Mouse (Mus musculus) heart, embryonic 14.5 days (tissue): ENCODE measurements around the gene Zfp580. TPM values are rescaled to one million over a fixed set of nuclear protein-coding genes. Genes with fewer than 3 reads are reported as not detected.
"Not testable (repeated sequence)": the region's sequence is repeated elsewhere in the genome, so short reads cannot be mapped to it uniquely, and the experiment has no call there.

ENCODE experiments used
- ATAC-seq: fragments of 200-750 bp; cut with Nextera tagmentation; 2 replicates; pipeline ENCODE4 v1.8.0; 2017; ENCODE audit warnings: low read depth, moderate TSS enrichment; ENCODE audit not compliant: insufficient number of reproducible peaks, insufficient read depth, low FRiP score
- H3K27ac ChIP-seq, 2 experiments: fragments of 200-500 bp in 1 of 2; fragments of 300-500 bp in 1 of 2; sonication (generic) in 1 of 2; replicated peaks in 1 of 2; 2 replicates each; pipeline ENCODE4 v1.5.1; 2012 to 2014; ENCODE audit warnings: low read depth in 2 of 2, low read length in 2 of 2, control low read depth in 1 of 2, mild to moderate bottlenecking in 1 of 2, mixed read lengths in 1 of 2; ENCODE audit not compliant: control insufficient read depth in 1 of 2, insufficient read depth in 1 of 2
- H3K27me3 ChIP-seq: fragments of 300-500 bp; sonication (generic); 2 replicates; pipeline ENCODE4 v1.6.1; 2014; ENCODE audit warnings: mild to moderate bottlenecking, low read length, control low read depth; ENCODE audit not compliant: control insufficient read depth, insufficient read depth
- H3K36me3 ChIP-seq: fragments of 300-500 bp; sonication (generic); 2 replicates; pipeline ENCODE4 v1.6.1; 2014; ENCODE audit warnings: mild to moderate bottlenecking, control low read depth, low read length, mixed read lengths; ENCODE audit not compliant: control insufficient read depth, insufficient read depth
- H3K4me1 ChIP-seq, 2 experiments: fragments of 200-500 bp in 1 of 2; fragments of 300-500 bp in 1 of 2; sonication (generic) in 1 of 2; 2 replicates each; pipeline ENCODE4 v1.6.1; 2012 to 2014; ENCODE audit warnings: low read length in 2 of 2, control low read depth in 1 of 2, mixed read lengths in 1 of 2; ENCODE audit not compliant: control insufficient read depth in 2 of 2, insufficient read depth in 2 of 2
- H3K4me2 ChIP-seq: fragments of 300-500 bp; sonication (generic); 2 replicates; pipeline ENCODE4 v1.6.1; 2014; ENCODE audit warnings: mild to moderate bottlenecking, low read length
- H3K4me3 ChIP-seq, 2 experiments: fragments of 200-500 bp in 1 of 2; fragments of 300-500 bp in 1 of 2; sonication (generic) in 1 of 2; 2 replicates each; pipeline ENCODE4 v1.5.1; 2012 to 2014; ENCODE audit warnings: low read length in 2 of 2, mild to moderate bottlenecking in 2 of 2, control low read depth in 1 of 2, low read depth in 1 of 2, moderate library complexity in 1 of 2; ENCODE audit not compliant: control insufficient read depth in 1 of 2, insufficient read depth in 1 of 2
- H3K9ac ChIP-seq: fragments of 300-500 bp; sonication (generic); 2 replicates; pipeline ENCODE4 v1.6.1; 2014; ENCODE audit warnings: mild to moderate bottlenecking, low read length
- H3K9me3 ChIP-seq: fragments of 300-500 bp; sonication (generic); 2 replicates; pipeline ENCODE4 v1.6.1; 2016; ENCODE audit warnings: low read length, control low read depth; ENCODE audit not compliant: control insufficient read depth
- WGBS: fragments of 180-500 bp; shearing (Covaris S2); extraction: QIAGEN DNeasy Blood & Tissue Kit; methylation state at CpG from one replicate; pipeline ENCODE4 v1.1.7; 2014; 5-methylcytosine and 5-hydroxymethylcytosine counted together
- polyA plus RNA-seq: library from polyadenylated mRNA; unstranded; fragments of >200 nt; fragmentation: Nextera tagmentation; extraction: Ambion mirVana; gene quantifications from 2 replicates; pipeline ENCODE4 v1.2.1, GENCODE M21; 2014

The Zfp580 gene
- polyA plus RNA-seq, 1 experiment from 2014 or later, result 22.0 TPM

- H3K27me3 ChIP-seq, result no peaks in the 10 kb centered on the region
- no peak overlapping the region for H3K4me3 ChIP-seq
- H3K4me2 ChIP-seq, result no peak overlapping the region
- H3K4me1 ChIP-seq, result no peaks in the 10 kb centered on the region
- H3K27ac ChIP-seq, result no peak overlapping the region
- no peak overlapping the region for H3K9ac ChIP-seq
- H3K36me3 ChIP-seq, result peaks cover 99% of the 10 kb centered on the region
- ATAC-seq, result no peak
- no peaks in the 10 kb centered on the region for H3K9me3 ChIP-seq
- 44% methylated on average over 1 of the region's 1 CpGs for WGBS
These were observed 22.2 kb downstream of the Zfp580 start for GRCm38 (mm10) chr7:5073586-5073985.

GRCm38 (mm10) chr7:5074984-5075383, 23.6 kb downstream of the Zfp580 start:
- 96% methylated on average over 5 of the region's 5 CpGs for WGBS

GRCm38 (mm10) chr7:5076931-5077330, 25.6 kb downstream of the Zfp580 start:
- no peaks in the 10 kb centered on the region for H3K9me3 ChIP-seq
- H3K27ac ChIP-seq, result no peak overlapping the region
- no peak for ATAC-seq
- peaks cover 72% of the 10 kb centered on the region for H3K36me3 ChIP-seq
- 74% methylated on average over 2 of the region's 2 CpGs for WGBS
- H3K4me3 ChIP-seq, result no peak overlapping the region
- H3K9ac ChIP-seq, result no peak overlapping the region
- no peaks in the 10 kb centered on the region for H3K27me3 ChIP-seq
- no peak overlapping the region for H3K4me2 ChIP-seq
- peaks cover 3 to 11% of the 10 kb centered on the region in 2 experiments; a peak in 3 of 4 replicates for H3K4me1 ChIP-seq

More at GRCm38 (mm10) chr7:5074984-5075383, 23.6 kb downstream of the Zfp580 start:
- no peaks in the 10 kb centered on the region for H3K9me3 ChIP-seq
- H3K4me2 ChIP-seq, result no peak overlapping the region
- H3K27ac ChIP-seq, result no peak overlapping the region
- H3K27me3 ChIP-seq, result no peaks in the 10 kb centered on the region
- H3K36me3 ChIP-seq, result peaks cover 91% of the 10 kb centered on the region
- no peaks in the 10 kb centered on the region for H3K4me1 ChIP-seq
- ATAC-seq, result no peak
- no peak overlapping the region for H3K4me3 ChIP-seq
- no peak overlapping the region for H3K9ac ChIP-seq

GRCm38 (mm10) chr7:5079365-5080009, 28.1 kb downstream of the Zfp580 start:
- ATAC-seq, H3K27me3 ChIP-seq, H3K9me3 ChIP-seq: not testable (repeated sequence)
- peak overlapping the region; percentile 87 for H3K4me2 ChIP-seq
- H3K9ac ChIP-seq, result peak overlapping the region; percentile 99
- WGBS, result 44% methylated on average over 9 of the region's 13 CpGs
- H3K4me1 ChIP-seq, result peaks cover 3 to 14% of the 10 kb centered on the region in 2 experiments; a peak in 3 of 4 replicates
- H3K36me3 ChIP-seq, result peaks cover 69% of the 10 kb centered on the region
- peak overlapping the region; percentile 88 to 100 for H3K4me3 ChIP-seq
- H3K27ac ChIP-seq, result peak overlapping the region; percentile 58 to 96

- Histone ChIP-seq H3K9me3 (no peaks in the 10 kb centered on the region), H3K27ac (peak within 1 kb of the TSS; percentile 85 to 96), H3K4me1 (peaks cover 3 to 17% of the 10 kb centered on the region in 2 experiments; a peak in 3 of 4 replicates), H3K4me2 (peak within 1 kb of the TSS; percentile 87), H3K27me3 (no peaks in the 10 kb centered on the region), H3K36me3 (peaks cover 69% of the 10 kb centered on the region), H3K9ac (peak within 1 kb of the TSS; percentile 99), H3K4me3 (peak within 1 kb of the TSS; percentile 88 to 100)
- WGBS, result under 1% methylated on average over 79 of the region's 81 CpGs
- peak; percentile 86 for ATAC-seq
These were observed 28.8 kb downstream of the Zfp580 start, which contains the start of gene Epn1 for GRCm38 (mm10) chr7:5080010-5080751. TSS of gene Epn1 (plus strand) at chr7:5080235.

- H3K4me1 ChIP-seq, result peaks cover 3 to 22% of the 10 kb centered on the region in 2 experiments; a peak in 3 of 4 replicates
- peak overlapping the region; percentile 85 to 96 for H3K27ac ChIP-seq
- peak overlapping the region; percentile 87 for H3K4me2 ChIP-seq
- no peak for ATAC-seq
- peaks cover 70% of the 10 kb centered on the region for H3K36me3 ChIP-seq
- no peaks in the 10 kb centered on the region for H3K27me3 ChIP-seq
- H3K9ac ChIP-seq, result peak overlapping the region; percentile 99
- 10% methylated on average over 6 of the region's 6 CpGs for WGBS
- peak overlapping the region; percentile 88 to 100 for H3K4me3 ChIP-seq
- no peaks in the 10 kb centered on the region for H3K9me3 ChIP-seq
These were observed 29.5 kb downstream of the Zfp580 start for GRCm38 (mm10) chr7:5080815-5081214.

GRCm38 (mm10) chr7:5081241-5081640, 29.9 kb downstream of the Zfp580 start:
- Histone ChIP-seq H3K4me3 (peak overlapping the region; percentile 8 to 100; a peak in 2 of 4 replicates), H3K27me3 (no peaks in the 10 kb centered on the region), H3K27ac (no peak overlapping the region), H3K9me3 (no peaks in the 10 kb centered on the region), H3K9ac (peak overlapping the region; percentile 99), H3K4me2 (peak overlapping the region; percentile 87), H3K4me1 (peaks cover 3 to 22% of the 10 kb centered on the region in 2 experiments; a peak in 3 of 4 replicates), H3K36me3 (peaks cover 70% of the 10 kb centered on the region)
- WGBS, result 48% methylated on average over 6 of the region's 6 CpGs
- no peak for ATAC-seq
